Mouse (Mus musculus): ENCODE data around the gene App. TPM values are rescaled to one million over a fixed set of nuclear protein-coding genes. Genes with fewer than 3 reads are reported as not detected.

The App gene
- total RNA-seq, 2 experiments from 2014 or later, result 80.3 to 84.8 TPM

GRCm38 (mm10) chr16:85084152-85084551 lies 89.4 kb downstream of the App start:
- no peak for DNase-seq

- DNase-seq, result no peak
Measured at GRCm38 (mm10) chr16:85075330-85075729, 98.2 kb downstream of the App start.

- no peak for DNase-seq
Measured at GRCm38 (mm10) chr16:85074889-85075288, 98.7 kb downstream of the App start.

DNA sequence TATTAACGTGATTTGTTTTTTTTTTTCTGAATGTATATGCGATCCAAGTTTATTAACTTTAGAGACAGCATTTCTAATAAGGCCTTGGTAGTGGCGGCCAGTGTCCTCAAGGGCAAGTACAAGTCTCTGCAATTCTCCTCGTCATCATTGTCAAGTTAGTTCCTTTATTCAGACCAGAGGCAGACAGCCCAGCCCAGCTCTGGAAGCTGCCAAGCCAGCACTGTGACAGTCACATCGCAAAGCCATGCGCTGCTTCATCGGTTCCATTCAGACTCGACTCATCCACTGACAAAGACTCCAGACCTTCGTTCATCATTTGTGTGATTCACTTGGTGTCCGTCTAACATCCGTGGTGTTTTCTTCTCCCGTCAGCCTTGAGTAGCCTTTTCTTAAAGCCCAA lies 100.9 kb downstream of the App start:
- DNase-seq, result no peak

GRCm38 (mm10) chr16:85071791-85072190 lies 101.8 kb downstream of the App start:
- DNase-seq, result no peak

DNA sequence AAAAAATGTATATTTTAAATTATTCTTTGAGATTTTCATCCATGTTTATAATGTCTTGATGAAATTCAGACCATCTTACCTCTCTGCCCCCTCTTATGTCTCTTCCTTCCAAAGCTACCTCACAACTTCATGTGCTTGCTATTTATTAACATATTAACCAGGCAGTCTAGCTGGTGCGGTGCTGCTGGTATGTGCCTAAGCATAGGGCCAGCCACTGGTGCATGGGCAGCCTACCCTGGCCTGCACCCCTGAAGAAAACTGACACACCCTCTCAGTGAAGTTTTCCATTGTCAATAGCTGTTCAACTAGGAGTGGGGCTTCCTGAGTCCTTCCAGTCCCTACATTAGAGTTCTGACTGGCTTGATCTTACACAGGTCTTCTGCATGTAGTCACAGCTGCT lies 102.3 kb downstream of the App start:
- no peak for DNase-seq

- DNase-seq, result no peak
Measured at GRCm38 (mm10) chr16:85067254-85067893, 106.2 kb downstream of the App start.

DNA sequence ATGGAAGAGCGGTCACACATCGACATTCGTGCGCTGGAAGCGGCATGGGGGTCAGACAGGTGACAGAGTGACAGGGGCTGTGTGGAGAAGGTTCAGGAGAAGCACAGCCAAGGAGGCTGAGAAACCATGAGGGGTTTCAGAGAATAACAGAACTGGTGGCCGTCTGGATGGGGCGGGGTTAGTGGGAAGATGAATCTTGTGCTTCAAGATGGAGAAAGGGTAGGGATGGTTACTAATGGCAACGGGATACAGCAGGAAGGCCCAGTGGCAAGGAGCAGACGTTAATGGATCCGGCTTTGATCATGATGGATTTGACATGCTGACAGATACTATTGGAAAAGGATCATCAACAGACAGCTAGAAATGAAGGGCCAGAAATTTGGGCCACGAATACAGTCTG lies 107.3 kb downstream of the App start:
- no peak for DNase-seq

DNA sequence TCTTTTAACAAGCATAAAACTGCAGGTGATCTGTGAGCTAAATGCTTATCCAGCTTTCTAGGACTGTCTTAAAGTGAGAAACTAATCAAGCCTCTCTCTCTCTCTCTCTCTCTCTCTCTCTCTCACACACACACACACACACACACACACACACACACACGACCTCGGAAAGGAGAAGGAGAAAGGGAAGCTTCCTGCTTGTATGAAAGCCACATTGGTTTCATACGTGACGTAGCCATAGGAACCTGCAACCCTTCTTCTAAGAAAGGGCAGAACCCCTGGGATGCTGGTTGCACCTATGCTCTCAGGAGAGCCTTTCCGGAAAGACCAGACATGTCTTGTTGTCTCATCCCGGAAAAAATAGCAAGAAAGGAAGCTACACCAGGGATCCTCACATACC lies 108.8 kb downstream of the App start:
- no peak for DNase-seq

DNA sequence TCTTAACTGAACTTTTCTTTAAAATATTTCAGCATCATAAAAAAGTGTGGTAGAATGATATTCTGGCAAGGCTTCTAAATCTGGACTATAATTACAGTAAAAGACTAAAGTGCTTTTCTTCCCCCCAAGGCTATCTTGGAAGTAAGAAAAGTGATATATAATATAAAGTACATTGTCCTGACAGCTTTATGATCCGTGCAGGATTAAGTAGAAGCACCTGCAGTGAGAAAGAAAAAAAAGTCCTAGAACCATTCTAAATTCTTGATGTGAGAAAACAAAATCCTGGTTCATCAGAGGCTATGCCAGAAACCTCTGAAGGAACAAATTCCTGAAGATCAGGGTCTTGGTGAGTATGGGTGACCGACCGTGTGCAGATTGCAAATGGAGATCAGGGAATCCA lies 110.8 kb downstream of the App start:
- DNase-seq, result no peak

GRCm38 (mm10) chr16:85061725-85062124 lies 111.8 kb downstream of the App start:
- no peak for DNase-seq

GRCm38 (mm10) chr16:85058138-85058537 lies 115.4 kb downstream of the App start:
- no peak for DNase-seq

DNA sequence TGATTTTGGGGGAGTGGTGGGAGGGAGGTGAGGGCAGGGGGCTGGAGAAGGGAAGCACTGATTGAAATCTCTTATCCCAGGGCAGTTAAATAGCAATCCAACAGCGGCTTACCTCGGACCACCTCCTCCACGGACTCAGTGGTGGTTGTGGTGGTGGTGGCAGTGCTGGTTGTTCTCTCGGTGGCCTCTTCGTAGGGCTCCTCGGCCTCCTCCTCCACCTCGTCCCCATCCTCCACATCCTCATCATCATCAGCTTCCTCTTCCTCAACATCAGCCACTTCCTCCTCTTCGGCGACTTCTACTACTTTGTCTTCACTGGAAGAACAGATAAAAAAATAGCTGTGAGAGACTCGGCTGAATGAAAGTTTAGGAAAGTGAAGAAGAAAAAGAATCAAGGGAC lies 117.4 kb downstream of the App start:
- DNase-seq, result no peak

DNA sequence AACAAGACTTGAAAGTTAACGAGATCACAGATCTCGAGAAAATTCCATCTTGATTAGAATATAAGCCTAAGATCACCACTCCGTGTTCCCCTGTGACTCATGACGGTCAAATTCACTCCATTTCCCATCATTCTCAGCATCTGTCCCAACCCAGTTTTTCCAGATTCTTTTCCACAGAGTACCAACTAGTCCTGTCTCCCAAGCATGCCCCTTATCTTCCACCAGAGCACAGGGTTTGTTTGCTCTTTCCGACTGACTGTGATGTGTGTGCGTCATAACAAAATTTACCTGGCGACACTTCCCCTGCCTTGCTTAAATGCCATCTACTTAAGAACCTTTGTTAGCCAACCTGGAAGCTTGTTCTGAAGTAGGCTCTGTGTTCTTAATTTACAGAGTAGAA lies 119.6 kb downstream of the App start:
- no peak for DNase-seq

- no peak for DNase-seq
Measured at GRCm38 (mm10) chr16:85047310-85047709, 126.3 kb downstream of the App start.

DNA sequence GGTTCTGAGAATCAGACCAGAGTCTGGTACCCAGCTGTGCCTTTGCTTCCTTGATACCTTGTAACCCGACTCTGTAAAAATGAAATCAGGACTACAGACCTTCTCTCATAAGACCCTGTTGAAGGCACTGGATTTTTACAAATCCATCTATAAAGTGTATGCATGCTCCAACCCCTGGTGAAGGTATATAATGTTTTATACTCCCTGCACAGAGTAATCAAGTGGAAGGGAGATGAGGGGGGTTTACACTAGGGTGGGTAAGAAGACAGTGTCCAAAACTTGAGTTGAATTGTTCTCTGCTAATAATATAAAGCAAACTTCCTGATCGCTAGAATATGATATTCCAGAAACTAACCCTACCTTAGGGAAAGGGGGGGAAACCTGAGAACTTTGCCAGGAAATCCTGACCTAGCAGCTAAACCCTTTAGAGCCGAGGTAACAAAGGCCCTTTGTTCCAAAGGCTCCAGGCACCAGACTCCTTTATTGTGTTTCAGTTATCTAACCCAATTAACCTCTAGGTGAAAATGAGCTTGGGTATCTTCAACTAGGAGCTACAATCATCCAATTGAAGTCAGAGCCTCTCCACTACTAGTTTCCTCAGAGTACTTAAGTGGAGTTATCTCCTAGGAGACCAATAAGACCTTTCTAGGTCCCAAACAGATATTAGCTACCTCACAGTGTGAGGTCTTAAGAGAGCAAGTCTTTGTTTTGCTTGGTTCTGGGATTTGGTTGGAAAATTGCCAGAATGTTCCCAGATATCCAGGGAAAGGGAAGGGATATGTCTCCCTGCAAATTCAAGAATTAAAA lies 132.2 kb downstream of the App start:
- DNase-seq, result no peak

GRCm38 (mm10) chr16:85038731-85039130 lies 134.8 kb downstream of the App start:
- no peak for DNase-seq

GRCm38 (mm10) chr16:85037969-85038644 lies 135.5 kb downstream of the App start:
- DNase-seq, result no peak

DNA sequence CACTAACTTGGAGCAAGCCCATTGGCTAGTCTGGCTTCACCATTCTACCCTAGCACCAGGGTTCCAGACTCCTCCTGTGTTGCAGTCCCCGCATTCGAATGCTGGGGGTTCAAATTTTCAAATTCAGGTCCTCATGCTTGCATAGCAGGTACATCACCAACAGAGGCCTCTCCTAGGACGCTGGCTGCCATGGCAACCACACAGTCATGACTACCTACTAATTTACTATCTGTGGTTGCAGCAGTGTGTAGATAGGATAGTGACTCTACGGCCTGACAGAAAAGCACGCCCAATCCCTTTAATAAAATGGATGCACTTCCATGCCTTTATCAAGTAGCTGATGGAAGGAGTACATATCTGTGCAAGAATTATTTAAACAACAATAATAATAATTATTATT lies 137.8 kb downstream of the App start:
- no peak for DNase-seq

DNA sequence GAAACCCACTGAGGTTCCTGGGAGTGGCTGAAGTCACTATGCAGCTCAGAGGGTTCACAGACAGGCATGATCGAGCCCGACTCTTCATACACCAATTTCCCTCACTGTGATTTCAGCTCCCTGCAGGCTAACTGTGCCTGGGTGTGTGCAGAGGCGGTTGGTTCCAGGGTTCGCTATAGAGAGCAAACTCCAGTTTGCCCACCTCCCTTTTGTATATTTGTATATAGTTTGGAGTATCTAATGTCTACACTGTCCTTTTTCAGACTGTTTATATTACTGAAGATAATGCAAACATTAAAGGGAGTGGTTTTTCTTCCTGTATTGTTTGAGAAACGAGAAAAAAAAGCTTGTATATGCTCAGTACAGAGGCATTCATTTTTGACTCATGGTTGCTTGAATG lies 139.8 kb downstream of the App start:
- DNase-seq, result no peak

GRCm38 (mm10) chr16:85030810-85031209 lies 142.8 kb downstream of the App start:
- DNase-seq, result no peak

DNA sequence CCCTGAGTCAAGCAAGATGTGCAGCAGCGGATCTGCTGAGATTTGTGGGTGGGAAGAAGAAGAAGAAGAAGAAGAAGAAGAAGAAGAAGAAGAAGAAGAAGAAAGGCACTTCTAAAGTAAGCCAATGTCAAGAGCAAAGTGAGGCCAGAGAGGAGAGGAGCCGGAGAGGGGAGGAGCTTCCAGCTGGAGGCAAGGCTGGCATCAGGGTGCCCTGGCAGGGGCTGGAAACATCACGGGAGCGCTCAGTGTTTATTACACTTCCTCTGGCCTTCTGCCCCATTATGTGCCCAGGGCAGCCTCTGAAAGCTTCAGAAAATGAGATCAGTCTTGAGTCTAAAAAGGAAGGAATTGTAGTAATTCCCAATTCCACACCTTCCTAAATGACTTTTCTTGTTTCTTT lies 145.2 kb downstream of the App start:
- DNase-seq, result no peak

GRCm38 (mm10) chr16:85024706-85025105 lies 148.9 kb downstream of the App start:
- DNase-seq, result no peak

Measured in gastrocnemius, postnatal 25 days (tissue).